Mouse (Mus musculus) myocyte (in vitro differentiated cells): Measurements from ENCODE around the gene Vps4a.

Source experiments
- CEBPB ChIP-seq: IDR thresholded peaks from 2 replicates; pipeline ENCODE4 v1.6.1; 2011; ENCODE audit warnings: mild to moderate bottlenecking, moderate library complexity; ENCODE audit not compliant: poor library complexity, insufficient read depth, severe bottlenecking
- E2F4 ChIP-seq: IDR thresholded peaks from one replicate; pipeline ENCODE4 v1.6.1; 2011; ENCODE audit warnings: mild to moderate bottlenecking, control low read depth, moderate library complexity; ENCODE audit not compliant: insufficient read depth
- MAX ChIP-seq: IDR thresholded peaks from one replicate; pipeline ENCODE4 v1.6.1; 2011; ENCODE audit warnings: low read depth, mild to moderate bottlenecking, control low read depth
- MYOD1 ChIP-seq, 3 experiments: IDR thresholded peaks; one replicate each; pipeline ENCODE4 v1.6.1; 2011; ENCODE audit warnings: control low read depth in 2 of 3, low read depth in 2 of 3, mild to moderate bottlenecking in 2 of 3, moderate library complexity in 1 of 3; ENCODE audit not compliant: insufficient read length in 2 of 3, control insufficient read depth in 1 of 3
- MYOG ChIP-seq, 3 experiments: IDR thresholded peaks; one replicate each; pipeline ENCODE4 v1.6.1; 2011; ENCODE audit warnings: control low read depth in 2 of 3, low read depth in 2 of 3, mild to moderate bottlenecking in 2 of 3; ENCODE audit not compliant: insufficient read length in 2 of 3, control insufficient read depth in 1 of 3, insufficient read depth in 1 of 3
- POLR2A ChIP-seq: IDR thresholded peaks from one replicate; pipeline ENCODE4 v1.6.1; 2011; ENCODE audit warnings: low read depth, mild to moderate bottlenecking, control low read depth, moderate library complexity; ENCODE audit not compliant: insufficient read length
- POLR2AphosphoS2 ChIP-seq: IDR thresholded peaks from one replicate; pipeline ENCODE4 v1.6.1; 2011; ENCODE audit warnings: low read depth, control low read depth; ENCODE audit not compliant: insufficient read length
- REST ChIP-seq: IDR thresholded peaks from one replicate; pipeline ENCODE4 v1.6.1; 2011; ENCODE audit warnings: mild to moderate bottlenecking, control low read depth, moderate library complexity; ENCODE audit not compliant: insufficient read depth, insufficient read length
- SRF ChIP-seq: IDR thresholded peaks from one replicate; pipeline ENCODE4 v1.6.1; 2011; ENCODE audit warnings: low read depth; ENCODE audit not compliant: control insufficient read depth, insufficient read length
- TCF12 ChIP-seq: IDR thresholded peaks from one replicate; pipeline ENCODE4 v1.6.1; 2011; ENCODE audit warnings: mild to moderate bottlenecking, control low read depth; ENCODE audit not compliant: poor library complexity, insufficient read depth, severe bottlenecking
- TCF3 ChIP-seq: IDR thresholded peaks from one replicate; pipeline ENCODE4 v1.6.1; 2011; ENCODE audit warnings: low read depth, control low read depth; ENCODE audit not compliant: insufficient read length
- USF1 ChIP-seq: IDR thresholded peaks from one replicate; pipeline ENCODE4 v1.6.1; 2011; ENCODE audit warnings: low read depth, mild to moderate bottlenecking, control low read depth, moderate library complexity

GRCm38 (mm10) chr8:107023479-107023878 is 7.5 kb upstream of the Vps4a start:
- no peak for TF ChIP-seq POLR2A
- TF ChIP-seq MYOD1 (IDR thresholded peaks at IDR 0.05; ENCODE audit: control insufficient read depth in 1 of 3, insufficient read length in 2 of 3, low read depth in 2 of 3), result no peak
- TF ChIP-seq CEBPB, result no peak
- TF ChIP-seq TCF12, result no peak
- TF ChIP-seq USF1, result no peak
- TF ChIP-seq MAX, result no peak
- TF ChIP-seq E2F4, result no peak
- TF ChIP-seq TCF3, result no peak
- TF ChIP-seq MYOG (IDR thresholded peaks at IDR 0.05; ENCODE audit: control insufficient read depth in 1 of 3, insufficient read depth in 1 of 3, insufficient read length in 2 of 3, low read depth in 2 of 3), result no peak
- TF ChIP-seq REST, result no peak
- no peak for TF ChIP-seq POLR2AphosphoS2
- no peak for TF ChIP-seq SRF
